Mouse (Mus musculus): ENCODE measurements at regions not wholly inside any gene's neighbourhood (a gene's known extent, or its start where the extent isn't known, plus 50 kb on each side); places are given as distances from the start of the nearest gene placed in this dataset.
A peak's percentile ranks its signal among the peaks of the same experiment; 100 is the strongest.

- TF ChIP-seq CTCF (IDR thresholded peaks at IDR 0.05; ENCODE audit: low read depth) = no peak
- TF ChIP-seq EP300 (optimal IDR thresholded peaks at IDR 0.05) = no peak
- no peaks in the 10 kb centered on the region for H3K9me3 ChIP-seq (ENCODE audit: control insufficient read depth, low read length)
- H3K9ac ChIP-seq (ENCODE audit: low read length) = no peak overlapping the region
- 65% methylated on average over 16 of the region's 16 CpGs for WGBS
- H3K27me3 ChIP-seq (ENCODE audit: control insufficient read depth, insufficient read depth, low read length) = no peaks in the 10 kb centered on the region
- ATAC-seq (ENCODE audit: low FRiP score, low TSS enrichment) = peak; percentile 56; the same call in 1 of the 2 replicates
- no peak overlapping the region for H3K4me2 ChIP-seq (replicated peaks; ENCODE audit: low read depth)
- H3K4me1 ChIP-seq (replicated peaks; ENCODE audit: control insufficient read depth, insufficient read depth) = no peaks in the 10 kb centered on the region
- H3K36me3 ChIP-seq (ENCODE audit: control insufficient read depth, insufficient read depth, low read length) = no peaks in the 10 kb centered on the region
- DNase-seq (ENCODE audit: low spot score) = peak; percentile 44
- no peak overlapping the region for H3K4me3 ChIP-seq (ENCODE audit: low read depth, low read length)
- no peak overlapping the region for H3K27ac ChIP-seq (replicated peaks)
Observed at GRCm38 (mm10) chr10:98837289-98838181, 76.7 kb upstream of the Atp2b1 start.

GRCm38 (mm10) chr10:98838926-98839679 lies 75.1 kb upstream of the Atp2b1 start:
- Histone ChIP-seq H3K4me1 (replicated peaks; ENCODE audit: control insufficient read depth, insufficient read depth) (no peaks in the 10 kb centered on the region), H3K27ac (replicated peaks) (no peak overlapping the region), H3K27me3 (ENCODE audit: control insufficient read depth, insufficient read depth, low read length) (no peaks in the 10 kb centered on the region), H3K4me3 (ENCODE audit: low read depth, low read length) (no peak overlapping the region), H3K9me3 (ENCODE audit: control insufficient read depth, low read length) (no peaks in the 10 kb centered on the region), H3K36me3 (ENCODE audit: control insufficient read depth, insufficient read depth, low read length) (no peaks in the 10 kb centered on the region), H3K9ac (ENCODE audit: low read length) (no peak overlapping the region), H3K4me2 (replicated peaks; ENCODE audit: low read depth) (no peak overlapping the region)
- ATAC-seq (ENCODE audit: low FRiP score, low TSS enrichment) = no peak
- DNase-seq (ENCODE audit: low spot score) = no peak
- 79% methylated on average over 8 of the region's 8 CpGs for WGBS
- no peak for TF ChIP-seq EP300 (optimal IDR thresholded peaks at IDR 0.05)
- TF ChIP-seq CTCF (IDR thresholded peaks at IDR 0.05; ENCODE audit: low read depth) = no peak

- no peak overlapping the region for H3K27ac ChIP-seq (replicated peaks)
- no peaks in the 10 kb centered on the region for H3K27me3 ChIP-seq (ENCODE audit: control insufficient read depth, insufficient read depth, low read length)
- no peaks in the 10 kb centered on the region for H3K36me3 ChIP-seq (ENCODE audit: control insufficient read depth, insufficient read depth, low read length)
- no peak overlapping the region for H3K4me2 ChIP-seq (replicated peaks; ENCODE audit: low read depth)
- no peaks in the 10 kb centered on the region for H3K9me3 ChIP-seq (ENCODE audit: control insufficient read depth, low read length)
- DNase-seq (ENCODE audit: low spot score) (no peak), ATAC-seq (ENCODE audit: low FRiP score, low TSS enrichment) (no peak)
- no peak for TF ChIP-seq CTCF (IDR thresholded peaks at IDR 0.05; ENCODE audit: low read depth)
- TF ChIP-seq EP300 (optimal IDR thresholded peaks at IDR 0.05) = no peak
- 94% methylated on average over 11 of the region's 11 CpGs for WGBS
- H3K9ac ChIP-seq (ENCODE audit: low read length) = no peak overlapping the region
- H3K4me1 ChIP-seq (replicated peaks; ENCODE audit: control insufficient read depth, insufficient read depth) = no peaks in the 10 kb centered on the region
- no peak overlapping the region for H3K4me3 ChIP-seq (ENCODE audit: low read depth, low read length)
Observed at GRCm38 (mm10) chr10:98839963-98840362, 74.2 kb upstream of the Atp2b1 start.

GRCm38 (mm10) chr10:98840411-98840810 lies 73.8 kb upstream of the Atp2b1 start:
- WGBS = 84% methylated on average over 8 of the region's 8 CpGs
- H3K36me3 ChIP-seq (ENCODE audit: control insufficient read depth, insufficient read depth, low read length) = no peaks in the 10 kb centered on the region
- no peak overlapping the region for H3K4me2 ChIP-seq (replicated peaks; ENCODE audit: low read depth)
- ATAC-seq (ENCODE audit: low FRiP score, low TSS enrichment) = no peak
- no peak overlapping the region for H3K9ac ChIP-seq (ENCODE audit: low read length)
- H3K27me3 ChIP-seq (ENCODE audit: control insufficient read depth, insufficient read depth, low read length) = no peaks in the 10 kb centered on the region
- TF ChIP-seq EP300 (optimal IDR thresholded peaks at IDR 0.05) = no peak
- no peak for TF ChIP-seq CTCF (IDR thresholded peaks at IDR 0.05; ENCODE audit: low read depth)
- no peaks in the 10 kb centered on the region for H3K4me1 ChIP-seq (replicated peaks; ENCODE audit: control insufficient read depth, insufficient read depth)
- no peak for DNase-seq (ENCODE audit: low spot score)
- H3K4me3 ChIP-seq (ENCODE audit: low read depth, low read length) = no peak overlapping the region
- no peaks in the 10 kb centered on the region for H3K9me3 ChIP-seq (ENCODE audit: control insufficient read depth, low read length)
- H3K27ac ChIP-seq (replicated peaks) = no peak overlapping the region

GRCm38 (mm10) chr10:98840957-98841831 lies 73.0 kb upstream of the Atp2b1 start:
- WGBS = 90% methylated on average over 13 of the region's 13 CpGs
- TF ChIP-seq EP300 (optimal IDR thresholded peaks at IDR 0.05) (no peak), CTCF (IDR thresholded peaks at IDR 0.05; ENCODE audit: low read depth) (no peak)
- no peaks in the 10 kb centered on the region for H3K27me3 ChIP-seq (ENCODE audit: control insufficient read depth, insufficient read depth, low read length)
- ATAC-seq (ENCODE audit: low FRiP score, low TSS enrichment) (no peak), DNase-seq (ENCODE audit: low spot score) (no peak)
- no peak overlapping the region for H3K4me2 ChIP-seq (replicated peaks; ENCODE audit: low read depth)
- H3K36me3 ChIP-seq (ENCODE audit: control insufficient read depth, insufficient read depth, low read length) = no peaks in the 10 kb centered on the region
- no peak overlapping the region for H3K9ac ChIP-seq (ENCODE audit: low read length)
- no peaks in the 10 kb centered on the region for H3K9me3 ChIP-seq (ENCODE audit: control insufficient read depth, low read length)
- H3K4me1 ChIP-seq (replicated peaks; ENCODE audit: control insufficient read depth, insufficient read depth) = no peaks in the 10 kb centered on the region
- H3K4me3 ChIP-seq (ENCODE audit: low read depth, low read length) = no peak overlapping the region
- H3K27ac ChIP-seq (replicated peaks) = no peak overlapping the region
